Mouse (Mus musculus) stomach, postnatal 0 days (tissue): ENCODE data around the gene Tbl1x.

ENCODE experiments used
- CTCF ChIP-seq: IDR thresholded peaks from 2 replicates; pipeline ENCODE4 v1.5.1; 2016; ENCODE audit warnings: antibody characterized with exemption, low read depth, mild to moderate bottlenecking, moderate library complexity
- EP300 ChIP-seq: optimal IDR thresholded peaks from 2 replicates; pipeline ENCODE3; 2016; ENCODE audit warnings: antibody characterized with exemption

GRCm38 (mm10) chrX:77548951-77549350 lies 38.1 kb downstream of the Tbl1x start:
- TF ChIP-seq CTCF (no peak), EP300 (no peak)
